Mouse (Mus musculus): ENCODE measurements around the gene Trim8.

The Trim8 gene

DNA sequence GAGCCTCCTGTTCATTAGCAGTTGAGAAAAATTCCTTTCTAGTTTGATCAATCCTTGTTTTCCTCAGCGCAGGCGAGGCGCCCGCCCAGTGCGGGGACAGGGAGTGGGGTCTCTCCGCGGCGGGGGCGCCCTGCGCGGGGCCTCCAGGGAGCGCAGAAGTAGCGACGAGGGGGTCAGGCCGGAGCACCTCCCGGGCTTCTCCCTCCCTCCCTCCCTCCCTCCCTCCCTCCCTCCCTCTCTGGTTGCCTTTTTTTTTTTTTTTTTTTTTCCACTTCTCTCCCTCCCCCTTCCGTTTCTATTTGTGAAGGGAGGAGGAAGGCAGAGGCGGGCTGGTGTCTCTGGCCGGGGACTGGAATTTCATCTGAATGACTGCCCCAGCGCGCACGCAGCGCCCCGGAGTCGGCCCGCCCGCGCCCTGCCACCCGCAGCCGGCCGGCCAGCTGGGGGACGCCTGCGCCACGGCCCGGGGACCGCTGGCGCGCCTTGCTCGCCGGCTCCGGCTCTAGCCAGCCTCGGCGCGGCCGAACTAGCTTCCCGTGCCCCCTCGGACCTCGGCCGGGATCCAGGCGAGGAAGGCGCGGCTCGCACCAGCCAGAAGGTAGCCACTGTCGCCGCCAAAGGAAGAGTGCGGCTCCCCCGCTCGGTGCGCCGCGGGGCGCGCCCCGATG, at the start of gene Trim8:
TSS of gene Trim8 (plus strand) at position 302 of the 668 bp plus-strand sequence.
- DNase-seq, result peak; percentile 82 to 83

DNA sequence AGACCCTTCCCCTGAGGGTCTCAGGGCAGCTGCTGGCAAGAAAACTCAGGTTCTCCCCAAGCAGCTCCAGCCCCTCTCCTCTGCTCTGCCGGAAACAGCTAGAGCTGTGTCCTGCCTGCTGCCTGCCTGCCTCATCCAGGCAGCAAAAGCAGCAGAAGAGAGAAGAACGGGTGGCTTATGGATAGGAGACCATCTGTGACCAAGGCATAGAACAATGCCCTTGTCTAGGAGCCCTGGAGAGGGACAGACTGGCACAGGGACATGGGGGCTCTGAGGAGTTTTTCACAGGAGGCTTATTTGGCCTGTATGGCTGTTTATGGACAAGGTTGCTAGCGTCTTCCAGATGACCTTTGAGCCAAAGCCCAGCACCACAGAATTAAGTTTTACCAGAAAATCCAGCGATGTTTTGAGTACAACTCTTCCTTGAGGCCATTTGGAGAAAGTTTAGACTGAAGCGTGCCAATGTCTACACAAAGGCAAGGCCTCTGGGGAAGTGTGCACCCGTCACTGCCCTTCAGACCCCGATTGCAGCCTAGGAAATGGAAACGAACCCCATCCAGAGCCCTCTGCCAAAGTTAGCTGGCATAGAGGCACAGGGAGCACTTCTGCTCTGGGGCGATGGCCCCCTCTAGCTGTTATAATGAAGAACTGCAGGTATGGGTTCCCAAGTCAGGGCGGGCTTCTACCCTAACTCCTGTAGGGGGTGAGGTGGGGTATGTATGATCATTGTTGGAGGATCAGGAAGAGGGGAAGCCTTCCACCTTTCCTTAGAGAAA, 49.3 kb upstream of the Trim8 start:
- DNase-seq, result peak; percentile 61 to 66

DNA sequence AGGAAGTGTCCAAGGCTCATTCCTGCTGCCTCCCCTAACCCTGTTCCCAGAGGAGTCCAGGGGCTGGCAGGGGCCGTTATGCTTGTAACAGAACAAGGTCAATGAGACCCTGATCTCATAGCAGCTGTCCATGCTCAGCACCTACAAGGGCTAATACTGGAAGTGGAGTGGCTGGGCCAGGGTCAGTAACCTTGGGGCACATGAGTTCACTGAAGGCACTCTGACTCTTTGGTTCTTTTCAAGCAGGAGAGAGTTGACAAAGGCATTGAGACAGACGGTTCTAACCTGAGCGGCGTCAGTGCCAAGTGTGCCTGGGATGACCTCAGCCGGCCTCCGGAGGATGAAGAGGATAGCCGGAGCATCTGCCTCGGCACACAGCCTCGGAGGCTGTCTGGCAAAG, 48.6 kb upstream of the Trim8 start:
- DNase-seq, result no peak

- no peak for DNase-seq
Observed at GRCm38 (mm10) chr19:46454126-46454880, 47.2 kb upstream of the Trim8 start.

DNA sequence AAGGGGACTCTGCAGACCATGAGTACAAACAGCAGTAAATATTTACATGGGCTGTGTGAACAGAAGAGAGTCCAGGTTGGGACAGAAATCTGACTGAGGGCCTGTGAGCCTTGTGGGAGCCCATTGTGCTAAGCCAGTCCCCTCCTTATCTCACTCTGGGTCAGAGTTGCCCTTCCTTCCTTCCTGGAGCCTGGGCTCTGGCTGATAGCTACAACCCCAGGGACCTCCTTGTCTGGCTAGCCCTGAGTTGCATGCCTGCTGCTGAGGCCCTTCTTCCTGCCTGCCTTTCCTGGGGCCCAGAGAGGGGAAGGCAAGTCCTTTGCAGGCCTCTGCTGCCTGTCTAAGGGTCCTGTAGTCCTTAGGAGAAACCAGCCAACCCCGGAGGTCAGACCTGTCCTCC, 46.5 kb upstream of the Trim8 start:
- peak in 1 of 2 experiments; percentile 65 for DNase-seq

DNA sequence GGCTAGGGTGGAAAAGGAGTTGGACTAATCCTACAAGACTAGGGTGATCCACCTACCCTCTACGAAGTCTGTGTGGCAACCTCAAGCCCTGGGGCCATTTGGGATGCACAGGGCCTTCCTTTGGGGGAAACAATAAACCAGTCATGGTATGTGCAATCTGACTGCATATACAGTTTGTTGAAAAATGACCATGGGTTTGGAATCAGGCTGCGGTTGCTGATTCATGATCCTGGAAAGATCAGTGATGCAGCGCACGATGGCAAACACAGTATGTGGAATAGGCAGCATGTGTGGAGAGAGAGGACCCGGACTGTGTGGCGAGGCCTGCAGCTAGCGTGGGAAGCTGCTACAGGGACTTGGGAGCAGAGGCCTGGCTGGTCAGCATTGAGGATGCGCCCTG, 45.9 kb upstream of the Trim8 start:
- DNase-seq, result no peak

GRCm38 (mm10) chr19:46456018-46456735, 45.3 kb upstream of the Trim8 start:
- peak; percentile 89 to 91 for DNase-seq

DNA sequence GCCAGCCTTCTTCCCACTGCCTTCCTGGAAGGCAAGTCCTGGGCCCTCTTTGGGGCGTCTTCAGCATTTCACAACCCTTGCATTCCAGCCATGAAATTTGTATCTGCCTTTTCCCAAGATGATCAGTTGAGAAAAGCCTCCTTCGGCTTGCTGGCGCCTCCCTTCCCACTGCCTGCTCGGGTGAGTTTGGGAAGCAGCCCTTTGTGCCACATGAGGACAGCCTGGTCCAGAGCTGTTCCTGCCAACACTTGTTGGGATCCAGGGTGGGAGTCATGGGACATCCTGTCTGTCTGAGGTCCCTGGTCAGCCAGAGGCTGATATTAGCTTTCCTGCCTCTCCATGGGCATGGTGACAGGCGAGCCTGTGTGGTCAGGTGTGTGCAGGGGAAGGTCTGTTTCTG, 43.7 kb upstream of the Trim8 start:
- no peak for DNase-seq

DNA sequence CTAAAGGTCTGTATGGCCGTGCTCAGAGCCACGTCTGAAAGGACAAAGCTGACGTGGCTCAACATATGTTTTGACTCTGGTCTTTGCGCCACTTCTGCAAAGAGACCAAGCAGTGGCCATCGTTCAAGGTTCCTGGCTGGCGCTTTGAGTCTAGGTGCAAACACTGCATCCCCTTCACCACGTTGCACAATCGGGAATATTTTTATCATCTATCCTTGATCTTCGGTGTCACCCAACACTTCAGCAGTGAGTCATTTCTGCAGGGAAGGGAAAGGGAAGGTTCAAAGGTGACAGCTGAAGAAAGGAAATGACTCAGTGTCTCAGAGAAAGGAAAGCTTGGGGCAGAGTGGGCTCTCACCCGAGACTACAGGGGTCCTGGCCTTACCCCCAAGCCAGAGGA, 42.2 kb upstream of the Trim8 start:
- DNase-seq, result no peak

GRCm38 (mm10) chr19:46459889-46460288, 41.6 kb upstream of the Trim8 start:
- DNase-seq, result peak in 1 of 2 experiments; percentile 49

- peak in 1 of 2 experiments; percentile 70 for DNase-seq
Observed at GRCm38 (mm10) chr19:46462574-46462973, 38.9 kb upstream of the Trim8 start.

- no peak for DNase-seq
Observed at GRCm38 (mm10) chr19:46463446-46463845, 38.1 kb upstream of the Trim8 start.

GRCm38 (mm10) chr19:46466160-46466559, 35.3 kb upstream of the Trim8 start:
- no peak for DNase-seq

- DNase-seq, result no peak
Observed at GRCm38 (mm10) chr19:46467051-46467503, 34.4 kb upstream of the Trim8 start.

GRCm38 (mm10) chr19:46470364-46471240, 30.9 kb upstream of the Trim8 start:
- no peak for DNase-seq

- no peak for DNase-seq
Observed at GRCm38 (mm10) chr19:46471324-46472093, 30.0 kb upstream of the Trim8 start.

DNA sequence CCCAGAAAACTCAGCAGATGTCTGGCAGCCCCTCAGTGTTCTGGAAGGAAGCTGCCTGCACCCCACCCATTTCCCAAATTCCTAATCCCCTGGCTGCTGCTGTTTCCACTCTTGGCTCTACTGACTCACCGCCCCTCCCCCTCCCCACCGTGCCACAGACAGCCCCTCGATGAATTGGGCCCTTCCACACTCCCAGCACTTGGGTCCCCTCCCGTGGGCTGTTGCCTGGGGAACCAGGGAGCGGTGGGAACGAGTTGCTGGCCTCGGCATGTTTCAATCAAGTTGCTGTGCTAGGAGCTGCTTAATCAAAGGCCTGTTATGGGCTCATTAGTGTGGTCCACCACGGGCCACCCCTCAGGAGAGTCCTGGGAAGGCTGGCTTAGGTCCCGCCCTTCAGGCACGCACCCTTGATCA, 24.1 kb upstream of the Trim8 start:
- no peak for DNase-seq

DNA sequence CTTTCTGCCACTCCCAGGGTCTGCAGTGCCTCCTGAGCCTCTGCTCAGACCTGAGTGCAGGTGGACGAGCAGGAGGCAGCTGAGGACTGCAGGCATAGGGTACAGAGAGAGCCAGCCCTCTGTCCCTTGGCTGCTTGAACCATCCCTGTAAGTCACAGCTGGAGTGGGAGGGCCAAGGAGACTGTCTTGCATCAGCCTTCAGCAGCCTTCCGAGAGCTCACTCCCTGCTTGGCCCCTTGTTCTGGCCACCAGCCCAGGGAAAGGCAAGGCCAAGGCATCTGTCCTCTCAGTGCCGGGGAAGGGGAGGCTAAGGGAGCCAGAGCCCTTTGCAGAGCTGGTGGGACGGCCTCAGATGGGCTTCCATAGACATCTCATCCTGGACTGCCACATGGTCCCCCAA, 23.3 kb upstream of the Trim8 start:
- no peak for DNase-seq

GRCm38 (mm10) chr19:46478826-46479225, 22.7 kb upstream of the Trim8 start:
- peak; percentile 59 to 71 for DNase-seq

DNA sequence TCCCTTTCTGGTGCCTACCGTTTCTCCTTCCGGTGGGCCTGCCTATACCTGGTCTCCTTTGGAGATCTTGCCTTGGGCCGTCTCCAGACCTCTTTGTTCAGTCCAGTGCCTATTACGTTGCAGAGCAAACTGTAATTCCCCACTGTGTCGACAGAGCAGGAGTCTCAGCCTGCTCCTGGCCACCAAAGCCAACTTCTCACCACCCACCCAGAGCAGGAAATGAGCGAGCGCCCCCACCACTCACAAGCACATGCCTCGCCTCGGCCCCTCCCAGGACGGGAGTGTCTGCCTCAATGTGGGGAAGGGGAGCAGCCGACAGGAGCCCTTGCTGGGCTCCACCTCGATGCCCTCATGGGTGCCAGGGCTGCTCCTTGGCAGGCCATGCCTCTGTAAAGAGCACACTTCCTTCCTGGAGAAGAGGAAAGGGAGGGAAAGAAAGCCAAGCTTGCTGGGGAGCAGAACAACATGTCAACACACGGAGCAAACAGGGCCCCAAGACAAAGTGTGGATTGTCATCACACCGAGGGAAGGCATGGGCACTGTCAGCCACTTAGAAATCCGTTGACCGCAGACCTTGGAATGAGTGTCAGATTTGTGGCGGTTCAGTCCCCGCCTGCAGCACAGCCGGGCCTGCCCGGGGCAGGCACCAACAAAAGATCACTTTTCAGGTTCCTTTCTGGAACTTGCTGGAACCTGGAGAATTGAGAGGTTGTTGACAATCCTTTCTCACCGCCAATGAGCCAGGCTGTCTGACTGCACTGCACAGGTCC, 22.0 kb upstream of the Trim8 start:
- DNase-seq, result no peak

Measured in kidney, adult 8-10 months (tissue).